Mouse (Mus musculus) lung, postnatal 0 days (tissue): ENCODE measurements around the gene Ddx41. TPM values are rescaled to one million over a fixed set of nuclear protein-coding genes. Genes with fewer than 3 reads are reported as not detected.
"Not testable (repeated sequence)": the region's sequence is repeated elsewhere in the genome, so short reads cannot be mapped to it uniquely, and the experiment has no call there.

Experiments
- ATAC-seq: fragments of 200-750 bp; cut with Nextera tagmentation; 2 replicates; pipeline ENCODE4 v1.8.0; 2017; ENCODE audit warnings: moderate library complexity
- DNase-seq: peaks from one replicate; pipeline ENCODE4 v3.0.0-alpha.2; 2016; ENCODE audit warnings: low spot score
- H3K27ac ChIP-seq: fragments of 300-500 bp; sonication (generic); 2 replicates; pipeline ENCODE4 v1.5.1; 2014; ENCODE audit warnings: antibody characterized with exemption, mild to moderate bottlenecking, low read length, mixed read lengths
- H3K27me3 ChIP-seq: fragments of 300-500 bp; sonication (generic); replicated peaks from 2 replicates; pipeline ENCODE4 v1.6.1; 2014; ENCODE audit warnings: low read length, mixed read lengths; ENCODE audit not compliant: insufficient read depth
- H3K36me3 ChIP-seq: fragments of 300-500 bp; sonication (generic); 2 replicates; pipeline ENCODE4 v1.6.1; 2014; ENCODE audit warnings: low read length, mixed read lengths; ENCODE audit not compliant: insufficient read depth
- H3K4me1 ChIP-seq: fragments of 300-500 bp; sonication (generic); 2 replicates; pipeline ENCODE4 v1.6.1; 2014; ENCODE audit warnings: antibody characterized with exemption, low read depth, low read length, mixed read lengths; ENCODE audit not compliant: insufficient read depth
- H3K4me2 ChIP-seq: fragments of 300-500 bp; sonication (generic); replicated peaks from 2 replicates; pipeline ENCODE4 v1.6.1; 2014; ENCODE audit warnings: low read depth, mild to moderate bottlenecking, low read length, moderate library complexity, mixed read lengths
- H3K4me3 ChIP-seq: fragments of 300-500 bp; sonication (generic); 2 replicates; pipeline ENCODE4 v1.5.1; 2014; ENCODE audit warnings: low read depth, low read length
- H3K9ac ChIP-seq: fragments of 300-500 bp; sonication (generic); replicated peaks from 2 replicates; pipeline ENCODE4 v1.6.1; 2014; ENCODE audit warnings: low read depth, mild to moderate bottlenecking
- H3K9me3 ChIP-seq: fragments of 300-500 bp; sonication (generic); 2 replicates; pipeline ENCODE4 v1.6.1; 2016; ENCODE audit warnings: low read length, mixed read lengths
- CTCF ChIP-seq: IDR thresholded peaks from 2 replicates; pipeline ENCODE4 v1.5.1; 2016; ENCODE audit warnings: antibody characterized with exemption, mild to moderate bottlenecking
- EP300 ChIP-seq: IDR thresholded peaks from 2 replicates; pipeline ENCODE4 v1.6.1; 2016; ENCODE audit warnings: antibody characterized with exemption, mild to moderate bottlenecking, control low read depth
- WGBS: fragments of 180-500 bp; shearing (Covaris S2); extraction: QIAGEN DNeasy Blood & Tissue Kit; methylation state at CpG from one replicate; pipeline ENCODE4 v1.1.7; 2014; 5-methylcytosine and 5-hydroxymethylcytosine counted together
- polyA plus RNA-seq: library from polyadenylated mRNA; unstranded; fragments of >200 nt; fragmentation: Nextera tagmentation; extraction: Ambion mirVana; gene quantifications from 2 replicates; pipeline ENCODE4 v1.2.1, GENCODE M21; 2015

Ddx41 gene
- polyA plus RNA-seq, 1 experiment from 2014 or later = 35.3 TPM

DNA sequence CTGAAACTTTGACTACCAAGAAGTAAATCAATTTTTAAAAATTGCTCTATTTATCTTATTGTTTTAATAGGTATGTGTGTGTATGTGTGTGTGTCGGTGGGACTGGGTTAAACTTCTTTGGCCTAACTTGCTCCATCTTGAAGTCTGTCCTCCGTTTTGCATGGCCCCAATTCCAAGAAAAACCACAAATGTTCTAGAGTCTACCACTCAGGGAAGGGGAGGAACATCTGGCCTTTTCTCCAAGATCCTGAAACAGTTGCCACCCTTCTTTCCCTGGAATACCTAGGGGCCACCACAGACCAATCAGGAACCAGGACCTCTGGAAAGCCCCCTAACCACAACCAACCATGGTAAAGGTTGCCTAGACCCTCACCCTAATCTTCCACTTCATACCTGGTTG is 35.5 kb upstream of the Ddx41 start:
- Histone ChIP-seq H3K9ac (no peak overlapping the region), H3K27me3 (no peaks in the 10 kb centered on the region), H3K4me2 (no peak overlapping the region), H3K4me3 (no peak overlapping the region), H3K27ac (no peak overlapping the region), H3K9me3 (no peaks in the 10 kb centered on the region), H3K4me1 (peaks cover 9% of the 10 kb centered on the region; the same call in 1 of the 2 replicates), H3K36me3 (no peaks in the 10 kb centered on the region)
- 65% methylated on average over 2 of the region's 2 CpGs for WGBS
- DNase-seq (no peak), ATAC-seq (no peak)
- TF ChIP-seq CTCF (no peak), EP300 (no peak)

GRCm38 (mm10) chr13:55571027-55571751 is 34.7 kb upstream of the Ddx41 start, which contains the start of gene Fam193b:
Gene Fam193b (minus strand): TSS chr13:55571120.
- TF ChIP-seq CTCF = no peak
- TF ChIP-seq EP300 = no peak
- H3K9me3 ChIP-seq = no peaks in the 10 kb centered on the region
- no peaks in the 10 kb centered on the region for H3K36me3 ChIP-seq
- peak within 1 kb of the TSS; percentile 92 for H3K4me2 ChIP-seq
- peak within 1 kb of the TSS; percentile 92 for H3K4me3 ChIP-seq
- ATAC-seq (peak; percentile 98), DNase-seq (peak; percentile 95)
- no peaks in the 10 kb centered on the region for H3K27me3 ChIP-seq
- WGBS = 2% methylated on average over 45 of the region's 47 CpGs
- H3K27ac ChIP-seq = peak within 1 kb of the TSS; percentile 81
- H3K9ac ChIP-seq = peak within 1 kb of the TSS; percentile 86
- H3K4me1 ChIP-seq = peaks cover 9% of the 10 kb centered on the region; the same call in 1 of the 2 replicates

DNA sequence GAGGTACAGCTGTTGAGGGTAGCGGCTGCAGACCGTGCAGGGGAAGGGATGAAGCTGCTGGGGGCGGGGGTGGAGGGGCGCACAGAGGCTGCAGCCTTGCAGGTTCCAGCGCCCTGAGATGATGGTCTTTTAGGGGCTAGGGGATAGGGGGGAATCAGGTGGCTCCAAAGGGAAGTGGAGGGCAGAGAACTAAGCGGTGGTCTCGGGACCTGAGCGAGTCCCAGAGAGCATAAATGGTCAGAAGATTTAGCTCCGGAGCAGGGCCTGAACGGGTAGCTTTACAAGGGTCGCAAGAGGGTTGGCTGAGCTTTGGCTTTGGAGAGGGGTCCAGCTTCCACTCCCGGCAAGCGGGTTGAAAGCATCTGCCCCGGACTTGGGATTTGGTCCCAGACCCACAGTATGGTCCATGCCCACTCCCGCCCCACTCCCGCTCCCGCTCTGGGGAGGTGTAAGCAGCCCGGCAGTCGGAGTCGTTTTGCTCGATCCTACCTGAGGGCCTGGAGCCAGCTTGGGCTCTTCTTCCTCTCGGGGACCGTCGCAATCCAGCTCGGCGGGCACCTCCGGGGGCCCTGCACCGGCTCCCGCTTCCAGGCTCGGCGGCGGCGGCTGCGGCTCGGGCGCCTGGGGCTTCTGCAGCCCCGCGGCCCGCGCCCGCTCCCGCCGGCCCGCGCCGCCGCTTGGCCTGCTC is 34.0 kb upstream of the Ddx41 start:
- no peaks in the 10 kb centered on the region for H3K27me3 ChIP-seq
- H3K4me3 ChIP-seq = peak overlapping the region; percentile 92
- H3K36me3 ChIP-seq = no peaks in the 10 kb centered on the region
- peak overlapping the region; percentile 86 for H3K9ac ChIP-seq
- ATAC-seq (peak; percentile 61), DNase-seq (peak; percentile 40)
- H3K4me2 ChIP-seq = peak overlapping the region; percentile 92
- WGBS = under 1% methylated on average over 31 of the region's 47 CpGs
- H3K27ac ChIP-seq = peak overlapping the region; percentile 81
- H3K4me1 ChIP-seq = peaks cover 9% of the 10 kb centered on the region; the same call in 1 of the 2 replicates
- H3K9me3 ChIP-seq = no peaks in the 10 kb centered on the region
- TF ChIP-seq CTCF (no peak), EP300 (no peak)

DNA sequence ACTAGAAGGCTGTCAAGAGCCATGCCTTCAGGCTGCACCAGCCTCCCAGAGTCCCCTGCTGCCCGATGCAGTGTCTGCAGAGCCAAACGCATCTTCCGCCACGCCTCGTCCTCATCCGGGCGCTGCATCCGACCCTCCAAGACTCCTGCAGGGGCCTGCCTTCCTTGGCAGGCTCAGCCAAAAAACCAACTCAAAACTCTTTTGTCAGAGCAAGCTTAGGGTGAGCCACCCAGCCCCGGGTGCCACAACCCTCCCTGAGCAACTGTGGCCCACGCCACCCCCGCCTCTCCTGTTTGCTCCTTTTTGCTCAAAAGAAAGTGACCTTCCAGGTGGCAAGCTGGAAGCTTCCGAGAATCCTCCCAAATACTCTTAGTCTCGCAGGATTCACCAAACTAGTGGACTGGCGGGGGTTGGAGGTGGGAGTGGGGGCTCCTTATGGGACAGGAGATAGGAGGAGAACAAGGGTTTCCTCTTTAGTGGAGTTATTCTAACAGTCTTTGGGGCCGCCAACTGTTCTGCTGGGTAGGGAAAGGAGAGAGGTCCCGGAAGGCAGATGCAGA is 33.3 kb upstream of the Ddx41 start:
- H3K36me3 ChIP-seq = no peaks in the 10 kb centered on the region

GRCm38 (mm10) chr13:55568524-55568923 is 32.1 kb upstream of the Ddx41 start:
- not testable (repeated sequence) for H3K27me3 ChIP-seq, H3K4me3 ChIP-seq, H3K36me3 ChIP-seq, H3K27ac ChIP-seq, H3K4me2 ChIP-seq, ATAC-seq, H3K4me1 ChIP-seq, DNase-seq, H3K9ac ChIP-seq, H3K9me3 ChIP-seq
- 84% methylated on average over 4 of the region's 4 CpGs for WGBS

More for the DNA sequence above, 33.3 kb upstream of the Ddx41 start:
- H3K27me3 ChIP-seq = no peaks in the 10 kb centered on the region
- peak; percentile 13; the same call in 1 of the 2 replicates for TF ChIP-seq CTCF
- TF ChIP-seq EP300 = no peak
- H3K4me1 ChIP-seq = peaks cover 9% of the 10 kb centered on the region; the same call in 1 of the 2 replicates
- no peak for ATAC-seq
- H3K9ac ChIP-seq = peak overlapping the region; percentile 86
- peak overlapping the region; percentile 92 for H3K4me2 ChIP-seq
- 4% methylated on average over 16 of the region's 16 CpGs for WGBS
- DNase-seq = no peak
- H3K27ac ChIP-seq = peak overlapping the region; percentile 81
- H3K4me3 ChIP-seq = peak overlapping the region; percentile 92
- no peaks in the 10 kb centered on the region for H3K9me3 ChIP-seq

DNA sequence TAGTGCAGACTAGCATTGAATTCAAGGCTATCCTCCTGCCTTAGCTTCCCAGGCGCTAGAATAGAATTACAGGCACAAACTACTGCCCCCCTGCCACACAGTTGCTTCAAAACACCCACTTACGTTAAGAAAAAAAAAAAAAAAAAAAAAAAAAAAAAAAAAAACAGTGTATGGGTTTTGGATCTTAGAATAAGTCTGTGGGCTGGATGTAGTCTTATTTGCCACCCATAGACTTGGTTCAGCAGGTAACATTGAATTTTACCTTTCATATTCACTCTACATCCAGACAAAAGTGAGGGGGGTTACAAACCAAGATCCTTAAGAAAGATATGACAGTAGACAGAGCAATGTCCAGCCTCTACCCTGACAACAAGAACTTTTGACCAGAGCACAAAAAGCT is 31.5 kb upstream of the Ddx41 start:
- no peak overlapping the region for H3K4me3 ChIP-seq
- WGBS = 95% methylated on average over 2 of the region's 2 CpGs
- no peak for ATAC-seq
- TF ChIP-seq CTCF (no peak), EP300 (no peak)
- H3K4me2 ChIP-seq = no peak overlapping the region
- peaks cover 9% of the 10 kb centered on the region; the same call in 1 of the 2 replicates for H3K4me1 ChIP-seq
- H3K36me3 ChIP-seq = no peaks in the 10 kb centered on the region
- H3K27me3 ChIP-seq = no peaks in the 10 kb centered on the region
- DNase-seq = no peak
- no peak overlapping the region for H3K9ac ChIP-seq
- no peak overlapping the region for H3K27ac ChIP-seq
- no peaks in the 10 kb centered on the region for H3K9me3 ChIP-seq
